Mouse (Mus musculus) frontal cortex, adult 2 months (tissue): ENCODE results near the gene Gdap1l1. TPM values are rescaled to one million over a fixed set of nuclear protein-coding genes. Genes with fewer than 3 reads are reported as not detected.
"Not testable (repeated sequence)": the region's sequence is repeated elsewhere in the genome, so short reads cannot be mapped to it uniquely, and the experiment has no call there.

Experiments
- DNase-seq, 2 experiments: peaks; one replicate each; pipeline ENCODE4 v3.0.0; 2022; ENCODE audit warnings: low spot score in 1 of 2; ENCODE audit errors: extremely low spot score in 1 of 2
- polyA plus RNA-seq: library from polyadenylated mRNA; depleted of rRNA; stranded (reverse); fragments of >200 nt; gene quantifications from 2 replicates; pipeline ENCODE4 v1.2.3, GENCODE M21; 2012; rRNA removed

The Gdap1l1 gene
- 89.3 and 90.1 TPM in 2 replicates for polyA plus RNA-seq

- peak; percentile 69 to 80 for DNase-seq
Observed at GRCm38 (mm10) chr2:163438246-163438618, at the start of gene Gdap1l1. Gdap1l1 (plus strand) TSS chr2:163438476.

- DNase-seq, result no peak
Observed at GRCm38 (mm10) chr2:163392436-163392835, 45.8 kb upstream of the Gdap1l1 start.

DNA sequence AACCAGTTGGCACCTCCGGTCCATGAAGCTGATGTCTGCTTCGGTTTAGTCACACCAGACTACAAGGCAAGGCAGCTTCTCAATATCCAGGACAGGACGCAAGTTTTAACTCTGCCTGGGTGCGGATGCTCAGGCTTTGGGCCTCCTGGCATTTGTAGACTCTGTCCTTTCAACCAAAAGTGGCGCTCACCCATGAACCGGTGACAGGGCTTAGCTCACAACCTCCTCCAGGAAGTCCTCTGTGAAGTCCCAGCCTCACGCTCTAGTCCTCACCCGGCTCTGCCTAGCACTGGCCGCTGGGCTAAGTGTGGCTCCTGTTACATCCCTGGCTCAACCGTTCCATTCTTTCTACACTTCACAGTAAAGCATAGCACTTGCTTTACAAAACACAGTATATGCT is 45.0 kb upstream of the Gdap1l1 start:
- DNase-seq, result no peak

- DNase-seq, result no peak
Observed at GRCm38 (mm10) chr2:163393976-163394375, 44.3 kb upstream of the Gdap1l1 start.

GRCm38 (mm10) chr2:163394977-163395376 is 43.3 kb upstream of the Gdap1l1 start:
- no peak for DNase-seq

DNA sequence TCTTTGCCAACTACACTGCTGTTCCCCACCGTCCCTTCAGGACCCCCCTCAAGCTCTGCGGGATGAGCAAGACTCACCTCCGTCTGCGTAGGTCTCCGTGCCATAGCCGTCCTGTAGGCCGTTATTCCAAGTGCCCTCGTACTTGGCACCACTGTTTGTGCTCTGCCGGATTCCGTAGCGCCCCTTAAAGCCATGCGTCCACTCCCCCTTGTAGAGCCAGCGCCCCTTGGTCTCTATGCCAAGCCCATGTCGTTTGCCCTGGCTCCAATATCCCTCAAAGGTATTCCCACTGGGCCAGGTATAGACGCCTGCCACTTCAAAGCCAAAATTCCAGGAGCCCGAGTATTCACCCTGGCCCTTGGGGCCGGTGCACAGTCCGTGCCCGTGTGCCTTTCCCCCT is 41.2 kb upstream of the Gdap1l1 start:
- no peak for DNase-seq

GRCm38 (mm10) chr2:163397905-163398304 is 40.4 kb upstream of the Gdap1l1 start, which contains the start of gene Jph2:
Jph2 (minus strand) TSS chr2:163397993.
- DNase-seq, result no peak

- DNase-seq, result no peak
Observed at GRCm38 (mm10) chr2:163398770-163399169, 39.5 kb upstream of the Gdap1l1 start.

DNA sequence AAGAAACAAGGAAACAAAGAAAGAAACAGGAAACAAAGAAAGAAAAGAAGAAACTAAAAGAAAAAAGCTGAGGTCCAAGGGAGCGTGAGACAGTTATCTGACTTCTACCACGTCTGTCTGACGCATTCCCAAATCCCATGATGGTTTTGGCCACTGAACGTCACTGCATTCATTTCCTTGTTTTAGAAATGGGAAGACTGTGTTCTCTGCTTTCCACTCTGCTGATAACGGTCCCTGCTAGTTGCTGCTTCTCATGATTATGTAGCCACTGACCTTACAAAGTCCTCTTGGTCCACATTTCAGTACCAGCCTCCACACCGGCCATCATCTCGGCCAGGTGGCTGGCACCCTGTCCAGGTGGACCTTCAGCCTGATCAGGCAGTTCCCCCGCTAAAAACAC is 39.1 kb upstream of the Gdap1l1 start:
- DNase-seq, result no peak

- peak; percentile 59 to 96 for DNase-seq
Observed at GRCm38 (mm10) chr2:163401221-163401620, 37.1 kb upstream of the Gdap1l1 start.

- no peak for DNase-seq
Observed at GRCm38 (mm10) chr2:163404037-163404815, 34.0 kb upstream of the Gdap1l1 start.

DNA sequence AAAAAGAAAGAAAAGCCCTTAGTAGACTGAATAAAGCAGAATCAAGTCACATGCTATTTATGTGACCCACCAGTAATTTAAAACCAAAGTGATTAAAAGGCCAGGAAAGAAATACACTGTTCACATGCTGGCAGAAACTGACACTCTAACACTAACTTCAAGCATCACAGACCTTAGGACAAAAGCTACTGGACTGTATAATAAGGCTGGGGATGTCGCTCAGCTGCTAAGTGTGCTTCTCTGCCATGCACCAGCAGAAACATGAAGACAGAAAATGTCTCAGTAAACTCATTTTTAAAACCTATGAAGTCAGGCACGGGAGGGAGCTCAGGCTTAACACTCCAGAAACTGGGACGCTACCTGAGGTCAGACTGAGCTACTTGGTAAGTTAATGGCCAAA is 28.1 kb upstream of the Gdap1l1 start:
- DNase-seq, result no peak

DNA sequence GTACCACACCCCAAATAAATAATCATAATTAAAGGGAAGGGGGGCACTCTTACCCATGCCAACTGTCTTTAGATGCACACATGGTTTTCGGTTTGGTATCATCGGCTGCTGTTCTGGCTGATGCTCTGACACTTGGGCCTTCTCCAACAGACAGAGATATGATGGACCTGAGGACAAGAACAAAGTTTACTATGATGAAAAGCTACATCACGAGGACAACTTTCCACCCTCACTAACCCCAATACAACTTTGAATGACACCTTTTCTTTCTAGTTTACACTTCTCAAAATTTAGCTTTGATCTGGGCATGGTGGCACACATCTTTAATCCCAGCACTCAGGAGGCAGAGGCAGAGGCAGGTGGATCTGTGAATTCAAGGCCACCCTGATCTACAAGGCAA is 26.9 kb upstream of the Gdap1l1 start:
- not testable (repeated sequence) for DNase-seq

- DNase-seq, result no peak
Observed at GRCm38 (mm10) chr2:163411840-163412239, 26.4 kb upstream of the Gdap1l1 start.

- DNase-seq, result no peak
Observed at GRCm38 (mm10) chr2:163412419-163412818, 25.9 kb upstream of the Gdap1l1 start.

GRCm38 (mm10) chr2:163412846-163413590 is 25.3 kb upstream of the Gdap1l1 start:
- no peak for DNase-seq

DNA sequence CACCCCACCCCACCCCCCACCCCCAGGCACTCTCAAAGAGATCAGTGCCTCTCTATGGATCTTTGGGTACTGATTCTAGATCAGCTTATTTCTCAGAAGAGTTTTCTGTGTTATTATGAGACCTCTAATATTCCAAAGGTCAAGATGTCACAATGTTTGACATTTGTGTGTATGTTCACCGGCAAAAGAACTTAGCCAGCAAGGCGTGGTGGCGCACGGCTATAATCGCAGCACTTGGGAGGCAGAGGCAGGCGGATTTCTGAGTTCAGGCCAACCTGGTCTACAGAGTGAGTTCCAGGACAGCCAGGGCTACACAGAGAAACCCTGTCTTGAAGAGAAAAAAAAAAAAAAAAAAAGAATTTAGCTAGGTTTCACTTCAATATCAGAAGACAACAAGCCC is 21.2 kb upstream of the Gdap1l1 start:
- DNase-seq, result no peak

DNA sequence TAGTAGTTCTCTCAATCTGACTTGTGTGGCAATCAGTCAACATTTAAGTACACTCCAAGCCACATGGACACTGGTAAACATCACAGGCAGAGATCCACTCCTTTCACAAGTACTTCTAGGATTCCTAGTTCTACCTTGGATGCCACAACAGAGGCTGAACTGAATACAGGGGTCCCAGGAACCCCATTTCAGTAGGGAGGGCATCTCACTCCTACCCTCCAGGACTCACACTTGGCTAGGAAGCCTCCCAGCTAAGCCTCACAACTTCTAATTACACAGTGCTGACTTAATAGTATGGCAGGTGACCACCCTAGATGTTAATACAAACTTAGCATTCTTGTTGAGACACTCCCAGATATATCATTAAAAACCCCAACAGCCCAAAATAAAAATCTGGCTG is 20.4 kb upstream of the Gdap1l1 start:
- DNase-seq, result no peak

DNA sequence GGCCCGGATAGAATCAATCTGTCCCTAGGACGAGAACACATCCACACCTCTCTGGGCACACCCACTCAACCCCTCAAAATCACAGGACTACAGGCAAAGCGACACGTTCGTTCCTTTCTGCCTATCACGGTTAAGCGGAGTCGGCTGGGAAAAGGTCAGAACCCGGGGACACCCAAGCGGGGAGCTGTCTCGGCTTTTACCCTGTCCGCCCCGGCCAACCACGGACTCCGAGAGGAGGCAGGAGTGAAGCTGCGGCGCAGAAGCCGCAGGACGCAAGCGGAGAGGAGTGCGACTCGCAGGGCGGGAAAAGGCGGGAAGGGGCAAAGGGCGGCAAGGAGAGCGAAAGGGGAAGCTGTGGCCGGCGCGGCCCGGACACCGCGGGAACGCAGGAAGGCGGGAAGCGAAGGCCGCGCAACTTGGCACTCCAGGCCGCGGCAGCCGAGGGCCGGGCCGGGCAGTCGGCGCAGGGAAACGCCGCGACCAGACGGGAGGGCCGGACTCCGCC is 19.4 kb upstream of the Gdap1l1 start:
- no peak for DNase-seq

GRCm38 (mm10) chr2:163419346-163420045 is 18.8 kb upstream of the Gdap1l1 start:
- DNase-seq, result peak; percentile 99 to 100

- DNase-seq, result no peak
Observed at GRCm38 (mm10) chr2:163420366-163420886, 17.9 kb upstream of the Gdap1l1 start.
